Mouse (Mus musculus): ENCODE data around the gene Mthfd2l.

The Mthfd2l gene

GRCm38 (mm10) chr5:91048397-91048796, 117.5 kb downstream of the Mthfd2l start:
- DNase-seq (ENCODE audit: low read depth, low spot score) = no peak

All from ZHBTc4 (cell line).